In the genomic region with DNA sequence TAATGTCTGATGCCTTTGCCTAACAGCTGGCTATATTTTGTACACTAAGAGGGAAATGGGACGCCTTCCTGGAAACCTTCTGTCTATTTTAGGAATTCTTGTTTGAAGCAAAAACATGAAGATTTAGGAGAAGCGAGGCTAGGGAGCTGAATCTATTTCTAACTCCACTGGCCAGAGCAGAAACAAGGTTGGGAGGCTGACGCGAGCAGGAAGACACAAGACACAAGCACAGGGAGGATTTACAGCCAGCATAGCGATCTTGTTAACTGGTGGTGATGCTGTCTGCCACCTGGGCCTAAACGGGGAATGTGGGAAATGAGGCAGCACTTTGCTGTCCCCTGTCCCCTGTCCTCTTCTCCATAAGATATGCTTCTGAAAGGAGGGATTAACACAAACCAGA, we compare ENCODE assay signal across 8 mouse cellular contexts.
DNase-seq lines count a peak whose midpoint lies in the region; ATAC-seq and TF ChIP-seq lines count a peak whose summit lies in the region.

No protein-coding gene starts in this region.

- TF ChIP-seq CTCF in ES-Bruce4 (IDR thresholded peaks at IDR 0.05; ENCODE audit: low read depth, low read length) = no peak

- no peak overlapping the region for H3K4me2 ChIP-seq in heart, embryonic 12.5 days
- peak overlapping the region; percentile 42; the same call in 1 of the 2 replicates for H3K4me2 ChIP-seq in forebrain, embryonic 14.5 days (ENCODE audit: low read length)

- DNase-seq in heart, postnatal 4 days = no peak
- DNase-seq in forebrain, embryonic 14.5 days (ENCODE audit: low spot score) = no peak
- no peak for DNase-seq in midbrain, embryonic 10.5 days (ENCODE audit: low spot score)
- no peak for DNase-seq in retina, embryonic 14.5 days (ENCODE audit: low spot score)
- DNase-seq in testis, postnatal 14 days (ENCODE audit: low spot score) = no peak
- no peak for DNase-seq in cerebellum, adult 18-20 months

- peak overlapping the region; percentile 52; the same call in 1 of the 2 replicates for H3K9ac ChIP-seq in heart, embryonic 12.5 days
- 0 out of 2 replicates have a peak overlapping the region, but pooled peaks have one; percentile 4 for H3K9ac ChIP-seq in ES-Bruce4 (ENCODE audit: low read depth, poor library complexity, severe bottlenecking)
- H3K9ac ChIP-seq in forebrain, embryonic 14.5 days (ENCODE audit: low read length) = peak overlapping the region; percentile 22

- H3K27me3 ChIP-seq in heart, embryonic 12.5 days (replicated peaks) = no peaks in the 10 kb centered on the region
- no peaks in the 10 kb centered on the region for H3K27me3 ChIP-seq in ES-Bruce4 (ENCODE audit: control insufficient read depth, insufficient read depth, low read length, poor library complexity, severe bottlenecking)
- H3K27me3 ChIP-seq in forebrain, embryonic 14.5 days (replicated peaks; ENCODE audit: control insufficient read depth, insufficient read depth, low read length) = no peaks in the 10 kb centered on the region
- H3K27me3 ChIP-seq in midbrain, embryonic 10.5 days (ENCODE audit: low read depth, poor library complexity, severe bottlenecking) = no peaks in the 10 kb centered on the region

- no peaks in the 10 kb centered on the region for H3K9me3 ChIP-seq in heart, embryonic 12.5 days (replicated peaks)
- H3K9me3 ChIP-seq in ES-Bruce4 (replicated peaks; ENCODE audit: control insufficient read depth, insufficient read depth, low read length, poor library complexity, severe bottlenecking) = no peaks in the 10 kb centered on the region
- no peaks in the 10 kb centered on the region for H3K9me3 ChIP-seq in forebrain, embryonic 14.5 days (replicated peaks; ENCODE audit: control insufficient read depth, low read length)
- no peaks in the 10 kb centered on the region for H3K9me3 ChIP-seq in midbrain, embryonic 10.5 days (replicated peaks)

- 21% methylated on average over 6 of the region's 6 CpGs for WGBS in heart, embryonic 12.5 days
- 3% methylated on average over 6 of the region's 6 CpGs for WGBS in forebrain, embryonic 14.5 days
- 7% methylated on average over 6 of the region's 6 CpGs for WGBS in midbrain, embryonic 10.5 days

- H3K36me3 ChIP-seq in heart, embryonic 12.5 days = peaks cover 14% of the 10 kb centered on the region
- H3K36me3 ChIP-seq in ES-Bruce4 (ENCODE audit: control insufficient read depth, insufficient read depth, low read length, poor library complexity, severe bottlenecking) = 0 out of 2 replicates have a peak, but pooled peaks cover 2% of the 10 kb centered on the region
- H3K36me3 ChIP-seq in forebrain, embryonic 14.5 days (ENCODE audit: control insufficient read depth, insufficient read depth, low read length) = no peaks in the 10 kb centered on the region
- H3K36me3 ChIP-seq in midbrain, embryonic 10.5 days = peaks cover 28% of the 10 kb centered on the region

- H3K27ac ChIP-seq in heart, embryonic 12.5 days (ENCODE audit: poor library complexity, severe bottlenecking) = peak overlapping the region; percentile 92
- H3K27ac ChIP-seq in ES-Bruce4 (ENCODE audit: insufficient read depth, low read length) = peak overlapping the region; percentile 93
- peak overlapping the region; percentile 91 for H3K27ac ChIP-seq in forebrain, embryonic 14.5 days (ENCODE audit: low read depth, low read length)
- H3K27ac ChIP-seq in midbrain, embryonic 10.5 days (replicated peaks) = peak overlapping the region; percentile 94

- H3K4me3 ChIP-seq in heart, embryonic 12.5 days = no peak overlapping the region
- no peak overlapping the region for H3K4me3 ChIP-seq in ES-Bruce4 (ENCODE audit: low read depth, low read length)
- H3K4me3 ChIP-seq in forebrain, embryonic 14.5 days (ENCODE audit: low read depth, low read length) = no peak overlapping the region
- H3K4me3 ChIP-seq in midbrain, embryonic 10.5 days = peak overlapping the region; percentile 47

- TF ChIP-seq POLR2A in ES-Bruce4 (IDR thresholded peaks at IDR 0.05; ENCODE audit: insufficient read depth, low read length) = no peak

- TF ChIP-seq EP300 in ES-Bruce4 (IDR thresholded peaks at IDR 0.05; ENCODE audit: insufficient read depth, low read depth, low read length) = no peak

- H3K4me1 ChIP-seq in heart, embryonic 12.5 days (replicated peaks) = peaks cover 83% of the 10 kb centered on the region
- H3K4me1 ChIP-seq in ES-Bruce4 (ENCODE audit: control insufficient read depth, insufficient read depth, low read length) = peaks cover 7% of the 10 kb centered on the region
- peaks cover 80% of the 10 kb centered on the region for H3K4me1 ChIP-seq in forebrain, embryonic 14.5 days (ENCODE audit: control insufficient read depth, insufficient read depth, low read length)
- H3K4me1 ChIP-seq in midbrain, embryonic 10.5 days = peaks cover 98% of the 10 kb centered on the region

- no peak for ATAC-seq in heart, embryonic 12.5 days (ENCODE audit: insufficient number of reproducible peaks, low FRiP score)
- no peak for ATAC-seq in forebrain, embryonic 14.5 days
